Mouse (Mus musculus): ENCODE measurements around the gene Oas1f. TPM values are rescaled to one million over a fixed set of nuclear protein-coding genes. Genes with fewer than 3 reads are reported as not detected.
"Not testable (repeated sequence)": the region's sequence is repeated elsewhere in the genome, so short reads cannot be mapped to it uniquely, and the experiment has no call there.

Gene Oas1f
- not detected for total RNA-seq (2021)

DNA sequence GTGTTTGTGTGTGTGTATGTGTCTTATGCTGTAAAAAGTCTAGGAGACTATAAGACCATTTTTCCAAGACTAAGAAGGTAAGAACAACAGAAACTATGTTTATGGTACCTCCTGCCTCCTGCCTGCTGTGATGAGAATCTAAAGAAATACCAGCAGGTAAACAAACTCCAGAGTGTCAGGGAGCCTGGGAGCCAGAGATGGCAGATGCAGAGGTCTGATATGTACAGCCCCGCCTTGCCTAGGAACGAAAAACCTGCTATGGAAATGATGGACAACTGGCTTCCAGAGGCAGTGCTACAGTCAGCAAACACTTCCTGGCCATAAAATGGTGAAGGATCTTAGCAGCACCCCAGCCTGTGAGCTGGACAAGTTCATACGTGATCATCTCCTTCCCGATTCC, at the start of gene Oas1f:
Oas1f (plus strand) TSS at position 301 of the 400 bp plus-strand sequence.
- no peak for DNase-seq (ENCODE audit: low spot score in 2 of 2)
- intact Hi-C loops (cut with DNase I): no loop called here

DNA sequence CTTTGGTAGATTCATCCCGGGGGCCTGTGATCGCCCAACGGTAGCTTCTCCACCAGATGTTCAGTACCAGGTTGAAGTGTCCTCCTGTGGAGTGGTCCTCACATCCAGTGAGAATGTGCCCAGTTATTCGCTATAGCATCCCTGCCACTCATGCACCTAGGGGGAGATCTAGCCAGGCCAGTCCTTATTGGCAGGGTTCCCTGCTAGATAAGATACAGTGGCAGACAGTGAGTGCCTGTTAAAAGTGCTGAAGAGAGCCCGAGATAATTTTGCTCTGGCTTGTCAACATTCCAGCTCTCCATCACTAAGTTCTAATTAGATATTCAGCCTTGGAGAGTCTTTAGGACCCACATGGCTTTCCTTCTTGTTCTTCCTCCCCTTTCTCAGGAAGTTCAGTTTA, 49.0 kb upstream of the Oas1f start:
- DNase-seq (ENCODE audit: low spot score in 2 of 2); intact Hi-C loops (cut with DNase I): not testable (repeated sequence)

- intact Hi-C loops (cut with DNase I); DNase-seq (ENCODE audit: low spot score in 2 of 2): not testable (repeated sequence)
Observed at GRCm38 (mm10) chr5:120798943-120799342, 48.2 kb upstream of the Oas1f start.

- DNase-seq (ENCODE audit: low spot score in 2 of 2): no peak
- intact Hi-C loops (cut with DNase I): no loop called here
Observed at GRCm38 (mm10) chr5:120803596-120803995, 43.6 kb upstream of the Oas1f start.

GRCm38 (mm10) chr5:120806458-120806857, 40.7 kb upstream of the Oas1f start:
- peak in 1 of 2 experiments; percentile 50 for DNase-seq (ENCODE audit: low spot score in 2 of 2)
- intact Hi-C loops (cut with DNase I): no loop called here

GRCm38 (mm10) chr5:120809171-120809570, 38.0 kb upstream of the Oas1f start:
- intact Hi-C loops (cut with DNase I): no loop called here
- DNase-seq (ENCODE audit: low spot score in 2 of 2): no peak

DNA sequence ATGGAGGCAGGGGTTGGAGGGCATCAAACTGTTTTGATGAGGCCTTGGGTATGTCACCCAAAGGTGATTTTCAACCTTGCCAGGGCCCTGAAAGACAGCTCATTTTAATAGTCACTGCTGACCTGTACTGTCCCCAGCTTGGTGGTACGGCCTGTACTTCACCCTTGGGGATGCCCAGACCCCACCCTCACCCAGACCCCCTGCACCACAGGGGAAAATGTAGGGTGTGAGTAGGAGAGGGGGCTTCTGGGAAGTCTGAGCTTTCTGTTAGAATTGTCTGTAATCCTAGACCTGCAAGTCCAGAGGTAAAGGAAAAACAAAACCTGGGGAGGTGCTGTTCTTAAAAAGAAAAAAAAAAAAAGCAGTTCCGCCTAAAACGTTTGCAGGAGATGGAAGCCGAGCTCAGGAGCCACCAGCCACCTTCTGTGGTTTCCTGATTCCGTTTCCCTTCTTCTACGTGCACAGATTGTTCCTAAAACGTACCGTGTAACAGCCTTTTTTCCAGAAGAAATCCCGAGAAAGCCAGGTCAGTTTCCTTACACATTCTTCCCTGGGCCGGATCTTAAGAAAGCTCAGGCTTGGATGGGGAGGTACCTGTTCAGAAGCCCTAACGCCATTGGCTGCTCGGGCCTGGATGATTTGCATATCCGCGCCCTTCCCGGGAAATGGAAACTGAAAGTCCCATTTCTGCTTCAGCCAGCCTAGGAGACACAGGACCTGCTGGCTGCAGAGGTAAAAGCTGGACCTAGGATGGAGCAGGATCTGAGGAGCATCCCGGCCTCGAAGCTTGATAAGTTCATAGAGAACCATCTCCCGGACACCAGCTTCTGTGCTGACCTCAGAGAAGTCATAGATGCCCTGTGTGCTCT, 35.0 kb upstream of the Oas1f start, which contains the start of gene Oas1c:
Oas1c (minus strand) TSS at position 564 of the 869 bp plus-strand sequence.
- intact Hi-C loops (cut with DNase I): loop anchor here (10.0 kb wide), 1 partner anchor 363 kb away; no protein-coding TSS in a partner anchor
- DNase-seq (ENCODE audit: low spot score in 2 of 2): peak; percentile 78 to 88

DNA sequence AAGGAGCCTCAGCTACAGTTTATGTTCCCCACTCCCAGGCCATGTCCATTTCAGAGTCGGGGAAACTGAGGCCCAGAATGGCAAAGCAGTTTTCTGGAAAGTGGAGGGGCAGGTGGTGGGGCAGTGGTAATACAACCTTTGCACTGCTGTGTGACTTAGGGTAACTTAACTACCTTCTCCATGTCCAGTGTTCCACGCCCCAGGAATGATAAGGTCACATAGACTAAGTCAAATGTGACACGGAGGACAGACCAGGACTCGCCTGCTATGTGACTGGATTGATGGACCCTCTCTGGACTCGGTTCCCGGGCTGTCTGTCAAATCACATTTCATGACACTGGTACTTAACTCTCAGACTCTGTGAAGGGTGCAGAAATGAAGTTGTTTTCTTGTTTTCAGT, 34.1 kb upstream of the Oas1f start:
- intact Hi-C loops (cut with DNase I): loop anchor here (10.0 kb wide), 1 partner anchor 362 kb away; no protein-coding TSS in a partner anchor
- DNase-seq (ENCODE audit: low spot score in 2 of 2): no peak

GRCm38 (mm10) chr5:120815949-120816348, 31.2 kb upstream of the Oas1f start:
- DNase-seq (ENCODE audit: low spot score in 2 of 2): no peak
- intact Hi-C loops (cut with DNase I): loop anchor here (5.0 to 10.0 kb wide), 2 partner anchors 116 to 359 kb away; no protein-coding TSS in a partner anchor

DNA sequence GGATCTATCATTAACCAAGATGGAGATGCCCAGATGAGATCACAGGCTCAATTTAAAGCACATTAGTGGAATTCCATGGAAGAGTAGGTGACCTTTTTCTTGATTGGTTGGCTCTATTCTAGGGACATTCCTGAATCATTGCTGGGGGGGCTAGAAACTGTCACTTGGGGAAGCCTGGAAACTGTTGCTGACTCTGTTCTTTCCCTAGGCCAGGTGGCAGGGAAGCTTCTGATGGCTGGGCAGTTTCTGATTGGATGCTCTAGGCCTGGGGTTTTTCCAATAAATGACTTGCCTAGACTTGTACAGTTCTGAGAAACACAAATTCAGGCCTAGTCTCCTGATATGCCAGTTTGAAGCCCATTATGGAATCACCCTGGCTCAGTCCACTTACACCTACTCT, 28.2 kb upstream of the Oas1f start:
- DNase-seq (ENCODE audit: low spot score in 2 of 2): no peak
- intact Hi-C loops (cut with DNase I): loop anchor here (5.0 to 10.0 kb wide), 2 partner anchors 113 to 356 kb away; no protein-coding TSS in a partner anchor

DNA sequence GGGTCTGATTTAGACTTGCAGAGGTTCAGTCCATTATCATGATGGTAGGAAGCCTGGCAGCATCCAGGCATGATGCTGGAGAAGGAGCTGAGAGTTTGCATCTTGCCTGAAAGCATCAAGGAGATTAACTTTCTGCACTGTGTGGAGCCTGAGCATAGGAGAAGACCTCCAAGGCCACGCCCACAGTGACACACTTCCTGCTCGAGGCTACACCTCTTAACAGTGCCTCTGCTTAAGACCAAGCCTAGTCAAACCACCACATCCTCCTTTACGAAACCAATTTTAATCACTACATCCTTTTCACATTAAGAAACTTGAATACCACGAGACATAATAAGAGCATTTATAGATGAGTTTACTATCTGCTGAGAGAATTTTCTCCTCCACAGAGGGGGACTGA, 16.1 kb upstream of the Oas1f start:
- DNase-seq (ENCODE audit: low spot score in 2 of 2): no peak
- intact Hi-C loops (cut with DNase I): no loop called here

GRCm38 (mm10) chr5:120833335-120834280, 13.6 kb upstream of the Oas1f start:
- intact Hi-C loops (cut with DNase I): no loop called here
- no peak for DNase-seq (ENCODE audit: low spot score in 2 of 2)

DNA sequence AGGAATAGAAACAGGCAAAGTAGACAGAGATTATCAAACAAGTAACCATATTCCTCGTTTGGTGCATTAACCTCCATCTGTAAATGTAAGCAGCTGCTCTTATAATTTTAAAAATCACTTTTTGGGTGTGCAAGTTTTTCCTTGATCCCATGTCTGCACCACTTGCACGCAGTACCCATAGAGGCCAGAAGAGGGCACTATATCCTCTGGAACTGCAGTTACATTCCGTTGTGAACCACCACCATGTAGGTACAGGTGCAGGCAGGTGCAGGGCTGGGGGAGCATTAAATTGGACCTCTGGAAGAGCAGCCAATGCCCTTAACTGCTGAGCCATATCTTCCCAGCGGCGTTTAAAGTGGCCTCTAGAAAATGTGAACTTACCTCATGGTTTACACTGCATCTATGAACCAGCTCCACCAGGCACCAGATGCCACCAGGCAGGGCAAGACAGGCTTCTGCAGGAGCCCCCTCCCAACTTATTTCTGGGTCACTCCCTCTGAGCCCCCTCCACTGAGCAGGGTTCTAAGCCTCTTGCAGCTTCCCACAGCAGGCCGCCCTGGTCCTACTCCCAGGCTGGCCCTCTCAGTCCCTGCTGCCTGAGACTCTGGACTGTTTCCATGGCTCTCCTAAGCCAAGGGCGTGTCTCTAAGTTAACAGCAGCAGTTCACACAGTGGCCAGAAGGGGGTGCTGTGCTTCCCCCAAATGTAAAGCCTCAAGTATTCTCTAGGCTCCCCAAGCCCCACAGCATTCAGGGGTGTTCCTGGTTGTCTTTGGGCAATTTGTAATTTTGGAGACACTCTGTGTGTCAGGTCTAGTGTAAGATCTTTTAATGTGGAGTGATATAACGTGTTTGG, 10.2 kb upstream of the Oas1f start:
- DNase-seq (ENCODE audit: low spot score in 2 of 2): peak in 1 of 2 experiments; percentile 26
- intact Hi-C loops (cut with DNase I): loop anchor here (5.0 kb wide), 1 partner anchor 90 kb away; no protein-coding TSS in a partner anchor

GRCm38 (mm10) chr5:120844713-120845112, 2.5 kb upstream of the Oas1f start:
- no peak for DNase-seq (ENCODE audit: low spot score in 2 of 2)
- intact Hi-C loops (cut with DNase I): no loop called here

DNA sequence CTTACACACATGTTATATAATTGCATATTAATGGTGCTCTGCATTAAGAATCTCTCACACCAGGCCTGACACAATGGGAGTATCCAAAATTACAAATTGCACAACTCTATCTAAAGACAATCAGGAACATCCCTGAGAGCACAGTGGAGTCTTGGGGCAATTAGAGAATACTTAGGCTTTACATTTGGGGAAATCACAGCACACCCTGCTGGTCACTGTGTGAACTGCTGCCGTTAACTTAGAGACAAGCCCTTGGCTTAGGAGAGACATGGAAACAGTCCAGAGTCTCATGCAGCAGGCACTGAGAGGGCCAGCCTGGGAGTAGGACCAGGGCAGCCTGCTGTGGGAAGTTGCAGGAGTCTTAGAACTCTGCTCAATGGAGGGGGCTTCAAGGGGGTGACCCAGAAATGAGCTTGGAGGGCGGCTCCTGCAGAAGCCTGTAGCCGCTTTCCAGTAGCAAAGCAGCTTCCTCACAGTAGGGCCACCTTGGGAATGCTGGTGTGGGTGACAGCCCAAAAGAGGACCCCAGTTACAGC, 2.5 kb downstream of the Oas1f start:
- peak; percentile 13 to 17 for DNase-seq (ENCODE audit: low spot score in 2 of 2)
- intact Hi-C loops (cut with DNase I): no loop called here

- intact Hi-C loops (cut with DNase I): no loop called here
Observed at GRCm38 (mm10) chr5:120859241-120859640, 12.1 kb downstream of the Oas1f start.

GRCm38 (mm10) chr5:120861121-120861520, 14.0 kb downstream of the Oas1f start, which contains the start of gene Oas1h:
TSS of gene Oas1h (plus strand) at chr5:120861421.
- no peak for DNase-seq (ENCODE audit: low spot score in 2 of 2)
- intact Hi-C loops (cut with DNase I): no loop called here

More at GRCm38 (mm10) chr5:120859241-120859640, 12.1 kb downstream of the Oas1f start:
- DNase-seq (ENCODE audit: low spot score in 2 of 2): peak in 1 of 2 experiments; percentile 28

DNA sequence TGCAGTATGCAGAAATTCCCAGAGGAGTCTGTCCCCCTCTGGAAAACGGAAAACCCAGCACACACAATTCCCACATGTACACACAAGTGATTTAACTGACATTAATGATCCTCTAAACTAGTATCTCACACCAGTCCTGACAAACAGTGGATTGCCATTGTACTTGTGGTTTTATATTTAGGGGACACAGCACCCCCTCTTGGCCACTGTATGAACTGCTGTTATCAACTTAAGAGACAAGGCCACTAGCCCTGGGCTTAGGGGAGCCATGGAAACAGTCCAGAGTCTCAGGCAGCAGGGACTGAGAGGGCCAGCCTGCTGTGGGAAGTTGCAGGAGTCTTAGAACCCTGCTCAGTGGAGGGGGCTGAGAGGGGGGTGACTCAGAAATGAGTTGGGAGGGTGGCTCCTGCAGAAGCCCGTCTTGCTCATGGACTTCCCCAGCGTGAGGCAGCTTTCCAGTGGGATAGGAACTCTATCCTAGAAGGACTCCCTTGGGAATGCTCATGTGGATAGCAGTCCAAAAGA, 18.2 kb downstream of the Oas1f start:
- intact Hi-C loops (cut with DNase I): no loop called here
- no peak for DNase-seq (ENCODE audit: low spot score in 2 of 2)

Measured in left cerebral cortex, postnatal 25 days (tissue).